Mouse (Mus musculus): ENCODE data around the gene Gna14.
A peak's percentile ranks its signal among the peaks of the same experiment; 100 is the strongest.

The Gna14 gene

DNA sequence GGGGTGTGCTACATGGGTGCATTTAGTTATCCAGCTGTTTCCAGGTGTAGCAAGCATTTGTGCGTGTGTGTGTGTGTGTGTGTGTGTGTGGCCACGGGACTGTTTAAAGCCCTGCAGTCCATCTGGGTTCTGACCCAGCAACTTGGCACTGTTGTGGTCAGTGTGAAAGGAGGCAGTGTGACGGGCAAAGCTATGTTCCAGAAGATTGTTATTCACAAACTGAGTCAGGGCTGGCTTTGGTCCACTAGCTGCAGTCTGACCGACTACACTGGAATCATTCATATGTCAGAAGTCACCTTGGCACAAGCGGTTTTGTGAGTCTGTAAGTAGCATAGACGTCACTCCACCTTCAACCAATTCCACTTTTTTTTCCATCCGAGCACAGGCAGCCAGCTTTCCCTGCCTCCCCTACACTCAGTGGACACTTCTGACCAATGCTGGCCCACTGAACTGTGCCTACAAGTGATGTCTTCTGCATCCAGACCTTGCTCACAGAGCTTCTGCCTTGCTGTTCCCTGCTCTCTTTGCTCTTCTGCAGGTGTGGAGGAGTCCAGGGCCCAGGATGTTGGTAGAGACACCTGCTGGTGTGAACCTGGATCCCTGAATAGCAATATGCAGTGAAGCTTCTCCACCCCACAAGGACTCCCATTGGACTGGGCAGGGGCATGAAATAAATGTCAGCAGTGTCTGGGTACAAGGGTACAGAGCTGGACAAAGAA, 157.9 kb downstream of the Gna14 start:
- DNase-seq (ENCODE audit: extremely low read depth, low read depth) = no peak

DNA sequence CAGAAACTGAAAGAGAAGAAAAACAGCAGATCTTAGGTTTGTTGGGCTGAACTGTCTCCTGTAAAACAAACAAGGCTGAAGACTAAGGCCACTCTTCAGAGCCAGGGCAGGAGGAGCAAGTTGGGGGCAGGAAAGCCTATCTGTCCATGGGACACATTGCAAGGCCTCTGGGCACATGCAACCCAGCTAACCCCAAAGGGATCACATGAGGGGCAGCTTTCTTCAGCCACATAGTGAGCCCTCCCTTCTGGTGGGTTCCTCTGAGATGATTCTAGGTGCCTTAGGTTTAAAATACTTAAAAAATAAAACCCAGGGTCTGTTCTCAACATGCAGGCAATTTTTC, 158.4 kb downstream of the Gna14 start:
- no peak for DNase-seq (ENCODE audit: extremely low read depth, low read depth)

DNA sequence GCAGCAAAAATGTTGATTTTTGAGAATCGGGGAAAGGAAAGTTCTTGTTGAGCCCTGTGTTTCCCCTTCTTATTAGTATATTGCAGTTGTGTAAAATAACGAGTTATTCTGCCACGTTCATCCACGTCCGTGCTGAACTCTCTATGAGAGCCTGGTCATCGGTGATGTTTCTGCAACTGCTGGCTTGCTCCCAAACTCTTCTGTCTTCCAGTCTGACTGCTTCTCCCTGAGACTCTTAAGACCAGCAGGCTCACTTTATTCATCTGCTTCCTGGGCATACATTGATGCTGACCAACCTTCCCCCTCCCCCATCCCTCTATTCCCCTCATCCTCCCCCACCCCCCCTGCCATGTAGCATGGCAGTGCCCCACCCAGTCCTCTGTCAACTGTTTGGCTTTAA, 161.7 kb downstream of the Gna14 start:
- no peak for DNase-seq (ENCODE audit: extremely low read depth, low read depth)

DNA sequence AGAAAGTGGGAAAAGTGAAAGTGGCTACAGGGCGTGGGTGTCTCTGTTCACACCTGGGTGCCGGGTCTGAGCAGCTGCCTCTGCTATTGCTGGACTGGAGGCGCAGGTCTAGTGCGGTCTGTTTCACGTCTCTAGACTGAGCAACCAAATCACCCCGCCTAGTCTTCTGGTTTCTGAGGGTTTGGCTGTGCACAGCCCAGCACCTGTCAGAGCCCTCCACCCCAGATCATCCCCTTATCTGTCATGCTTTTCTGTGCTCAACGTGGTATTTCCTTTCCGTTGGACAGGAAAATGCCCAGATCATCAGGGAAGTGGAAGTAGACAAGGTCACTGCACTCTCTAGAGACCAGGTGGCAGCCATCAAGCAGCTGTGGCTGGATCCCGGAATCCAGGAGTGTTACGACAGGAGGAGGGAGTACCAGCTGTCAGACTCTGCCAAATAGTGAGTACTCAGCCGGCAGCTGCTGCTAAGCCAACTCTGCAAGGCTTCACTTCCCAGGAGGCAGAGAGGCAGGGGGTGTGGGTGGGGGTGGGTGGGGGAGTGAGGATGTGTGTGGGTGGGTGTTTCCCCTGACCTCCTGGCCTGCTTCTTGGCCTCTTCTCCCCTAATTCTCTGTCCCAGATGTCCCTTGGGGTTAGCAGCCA, 163.2 kb downstream of the Gna14 start:
- no peak for DNase-seq (ENCODE audit: extremely low read depth, low read depth)

DNA sequence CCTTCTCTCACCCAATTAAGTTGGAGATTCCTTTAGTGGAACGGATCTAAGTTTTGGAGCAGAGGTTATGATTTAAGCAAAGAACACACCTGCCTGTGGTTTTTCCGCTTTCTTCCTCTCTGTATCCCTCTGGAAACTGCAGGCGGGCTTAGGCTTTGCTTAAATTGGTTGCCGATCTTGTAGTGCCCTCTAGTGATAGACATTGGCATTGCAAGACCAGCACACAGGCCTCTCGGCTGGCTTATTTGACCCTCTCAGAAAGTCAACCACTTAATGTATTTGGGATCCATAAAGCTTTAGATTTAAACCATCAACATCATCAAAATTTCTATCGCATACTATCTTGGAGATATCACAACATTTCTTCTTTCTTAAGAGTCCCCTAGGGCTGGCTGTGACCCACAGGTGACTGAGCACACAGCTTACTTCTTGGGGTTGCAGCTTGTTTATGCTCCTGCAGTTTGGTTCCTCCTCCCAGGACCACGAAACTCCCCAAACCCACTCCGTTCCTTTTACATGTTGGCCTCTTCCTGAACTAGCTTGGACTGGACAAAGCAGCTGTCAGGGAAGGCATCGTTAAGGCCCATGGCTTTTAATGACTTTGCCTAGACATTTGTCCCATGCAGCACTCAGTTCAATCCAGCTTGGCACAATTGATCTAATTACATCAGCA, 163.9 kb downstream of the Gna14 start:
- DNase-seq (ENCODE audit: extremely low read depth, low read depth) = peak; percentile 27

DNA sequence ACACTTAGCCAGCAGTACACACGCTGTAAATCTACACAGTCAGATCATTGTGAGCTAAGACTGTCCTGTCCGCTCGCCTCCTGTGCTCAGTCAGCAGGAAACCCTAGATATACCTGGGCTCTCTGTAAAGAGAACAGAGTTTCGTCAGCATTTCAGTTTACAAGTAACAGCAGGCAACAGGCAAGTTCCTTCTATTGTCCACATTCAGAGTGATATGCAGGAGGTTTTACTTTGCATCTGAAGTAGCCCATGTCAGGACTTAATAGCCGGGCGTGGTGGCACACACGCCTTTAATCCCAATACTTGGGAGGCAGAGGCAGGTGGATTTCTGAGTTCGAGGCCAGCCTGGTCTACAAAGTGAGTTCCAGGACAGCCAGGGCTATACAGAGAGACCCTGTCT, 166.5 kb downstream of the Gna14 start:
- DNase-seq (ENCODE audit: extremely low read depth, low read depth) = no peak

DNA sequence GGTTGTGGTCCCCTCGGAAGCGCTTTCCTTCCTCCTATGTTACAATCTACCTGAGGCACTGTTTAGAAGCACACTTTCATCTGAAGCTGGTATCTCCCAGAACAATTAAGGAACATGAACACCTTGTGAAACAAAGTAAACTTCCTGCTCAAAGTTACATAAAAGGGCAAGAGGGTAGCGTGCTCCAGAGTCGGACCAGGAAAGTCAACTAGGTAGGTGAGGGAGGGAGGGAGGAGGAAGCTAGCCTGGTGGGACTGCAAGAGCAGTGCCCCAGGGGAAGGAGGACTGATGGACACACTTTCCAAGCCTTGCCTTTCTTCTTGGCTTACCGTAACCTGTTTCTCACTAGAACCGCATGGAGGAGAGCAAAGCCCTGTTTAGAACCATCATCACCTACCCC, 172.1 kb downstream of the Gna14 start:
- DNase-seq (ENCODE audit: extremely low read depth, low read depth) = no peak

DNA sequence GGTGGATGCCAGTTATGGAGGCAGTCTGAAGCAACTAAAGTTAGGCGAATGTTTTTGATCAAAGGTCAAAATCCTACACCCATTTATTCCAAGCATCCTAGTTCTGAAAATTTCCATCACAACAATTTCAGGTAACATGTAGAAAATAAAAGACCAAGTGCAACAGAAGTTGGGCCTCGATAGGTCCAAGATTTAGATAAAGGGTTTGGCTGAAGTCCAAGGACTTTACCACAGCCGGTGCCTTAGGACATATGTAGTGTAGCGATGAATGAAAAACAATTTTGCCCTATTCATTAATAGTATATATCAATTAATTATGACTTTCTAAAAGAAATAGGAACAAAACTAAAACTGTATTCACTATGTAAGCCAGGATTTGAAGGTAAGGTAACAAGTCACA, 187.6 kb downstream of the Gna14 start:
- DNase-seq (ENCODE audit: extremely low read depth, low read depth) = peak; percentile 26

DNA sequence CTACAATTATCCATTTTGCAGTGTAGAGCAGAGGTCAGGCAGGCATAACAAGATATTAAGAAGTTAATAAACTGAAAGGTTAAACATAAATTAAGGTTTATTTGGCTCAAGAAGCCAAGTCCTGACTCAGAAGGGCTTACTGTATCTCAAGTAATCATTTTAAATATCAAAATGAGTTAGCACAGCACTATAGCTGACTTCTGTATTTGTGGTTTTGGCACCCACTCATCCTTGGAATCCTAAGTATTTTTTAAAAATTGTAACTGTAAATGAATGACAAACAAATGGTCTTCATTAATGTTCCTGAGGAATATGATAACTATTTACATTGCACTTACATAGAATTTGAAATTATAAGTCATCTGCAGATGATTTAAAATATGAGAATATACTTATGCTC, 189.4 kb downstream of the Gna14 start:
- peak; percentile 11 for DNase-seq (ENCODE audit: extremely low read depth, low read depth)

DNA sequence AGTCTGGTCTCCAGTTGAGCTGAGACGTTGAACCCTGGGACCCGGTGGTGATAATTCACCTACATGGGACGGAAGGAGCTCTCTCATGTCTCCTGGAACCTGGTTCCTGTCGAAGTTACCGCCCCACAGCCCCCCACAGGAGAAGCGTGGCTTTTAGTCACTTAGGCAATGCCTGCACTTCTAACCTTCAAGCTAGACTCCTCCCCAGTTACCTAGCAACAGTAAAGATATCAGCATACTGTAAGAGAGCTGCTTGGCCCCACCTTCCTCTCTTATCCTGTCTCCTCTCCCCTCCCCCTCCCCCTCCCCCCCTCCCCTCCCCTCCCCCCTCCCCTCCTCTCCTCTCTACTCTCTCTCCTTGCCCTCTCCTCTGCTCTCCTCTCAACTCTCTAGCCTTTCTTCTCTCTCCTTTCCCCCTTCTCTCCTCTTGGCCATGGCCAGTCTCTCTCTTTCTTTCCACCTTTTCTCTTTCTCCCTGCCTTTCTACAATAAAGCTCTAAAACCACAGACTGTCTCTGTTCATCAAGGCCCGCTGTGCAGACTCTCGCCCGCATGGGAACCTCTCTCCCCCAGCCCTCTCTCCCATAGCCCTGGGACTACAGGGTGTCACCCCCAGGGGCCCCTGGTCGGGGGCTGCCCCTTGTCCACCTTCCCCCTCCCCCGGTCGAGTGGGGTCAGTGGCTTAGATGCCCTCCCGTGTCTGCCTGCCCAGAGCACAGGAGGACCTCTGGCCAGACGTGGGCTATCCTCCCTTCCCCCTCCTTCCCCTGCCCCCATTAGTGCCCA, 190.2 kb downstream of the Gna14 start:
- peak; percentile 77 for DNase-seq (ENCODE audit: extremely low read depth, low read depth)
